Mouse (Mus musculus) sigmoid colon, adult 10 weeks (tissue): ENCODE data around the gene Vmn2r1. TPM values are rescaled to one million over a fixed set of nuclear protein-coding genes. Genes with fewer than 3 reads are reported as not detected.

Experiments
- polyA plus RNA-seq: library from polyadenylated mRNA; stranded (reverse); fragments of 350-450 nt; fragmentation: Illumina TruSeq; extraction: RNeasy Lipid Tissue Mini Kit (QIAGEN cat#74804); gene quantifications from one replicate; pipeline ENCODE4 v1.2.3, GENCODE M21; 2014; ENCODE audit warnings: low read depth, low replicate concordance

The Vmn2r1 gene
- 0.06 TPM for polyA plus RNA-seq

GRCm38 (mm10) chr3:64081247-64081646 lies at the start of gene Vmn2r1:
TSS of gene Vmn2r1 (plus strand) at chr3:64081547.

GRCm38 (mm10) chr3:64141878-64142508 lies 60.6 kb downstream of the Vmn2r1 start, which contains the start of gene Vmn2r2:
TSS of gene Vmn2r2 (minus strand) at chr3:64141928.

Other genes starting within 250 kb of the Vmn2r1 start
- gene Plch1, start 182.1 kb upstream of the Vmn2r1 start, polyA plus RNA-seq, result 32.7 TPM
- gene E130311K13Rik, start 152.1 kb upstream of the Vmn2r1 start, polyA plus RNA-seq, result 10.2 TPM
- 85.8 TPM for gene Slc33a1, start 116.8 kb upstream of the Vmn2r1 start, polyA plus RNA-seq
- gene Gmps, start 105.4 kb upstream of the Vmn2r1 start, polyA plus RNA-seq, result 34.6 TPM
- gene Vmn2r2, start 60.4 kb downstream of the Vmn2r1 start, polyA plus RNA-seq, result not detected
- gene Vmn2r3, start 208.2 kb downstream of the Vmn2r1 start, polyA plus RNA-seq, result not detected